ENCODE assay signal across 11 mouse cellular contexts in the genomic region with DNA sequence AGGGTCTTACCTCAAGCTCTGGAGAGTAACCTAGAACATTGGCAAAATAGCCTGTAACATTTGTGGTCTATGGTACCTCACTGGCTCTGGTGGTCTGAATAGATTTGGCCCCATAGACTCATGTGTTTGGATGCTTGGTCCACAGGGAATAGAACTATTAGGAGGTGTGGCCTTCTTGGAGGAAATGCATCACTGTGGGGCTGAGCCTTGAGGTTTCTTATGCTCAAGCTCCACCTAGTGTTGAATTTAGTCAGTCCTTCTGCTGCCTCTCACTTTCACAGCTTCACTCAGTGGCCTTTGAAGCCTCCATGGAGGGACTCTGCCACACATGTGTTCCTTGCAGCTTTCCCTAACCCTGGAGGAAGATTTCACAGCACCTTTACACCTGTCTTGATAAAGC.
DNase-seq lines count a peak whose midpoint lies in the region; ATAC-seq and TF ChIP-seq lines count a peak whose summit lies in the region.
"Had no signal": no experiment of that assay in that cellular context is flagged by ENCODE, and none has a peak within 500 bp of the region (broad histone marks: within the 10 kb centered on the region; RNA-seq: fewer than 3 reads in every experiment).

No protein-coding gene starts in this region.

- no peak for ATAC-seq in erythroblast, adult 5-6 weeks (replicated peaks; ENCODE audit: low FRiP score, poor library complexity, severe bottlenecking)

- peak; percentile 6 for DNase-seq in kidney, adult 18-20 months
- DNase-seq in kidney, postnatal 10 days, result no peak
- DNase-seq in embryo, embryonic 9.5 days (ENCODE audit: extremely low spot score), result peak; percentile 15
- DNase-seq in lung, postnatal 36 days, result peak; percentile 34
- no peak for DNase-seq in heart, embryonic 10.5 days (ENCODE audit: low spot score)
- no peak for DNase-seq in ovary, adult 18-20 months (ENCODE audit: low spot score)
- DNase-seq: adrenal gland, postnatal 25 days; liver, embryonic 13.5 days had no signal

- no peaks in the 10 kb centered on the region for H3K4me1 ChIP-seq in E14TG2a.4 (replicated peaks; ENCODE audit: low read depth, low read length)
- H3K4me1 ChIP-seq in heart, embryonic 10.5 days, result no peaks in the 10 kb centered on the region
- H3K4me1 ChIP-seq: heart, embryonic 13.5 days; liver, embryonic 13.5 days had no signal

- no peaks in the 10 kb centered on the region for H3K9me3 ChIP-seq in E14TG2a.4 (ENCODE audit: low read length)
- H3K9me3 ChIP-seq in heart, embryonic 10.5 days, result no peaks in the 10 kb centered on the region
- H3K9me3 ChIP-seq: heart, embryonic 13.5 days; liver, embryonic 13.5 days had no signal

- TF ChIP-seq CTCF in E14TG2a.4 (conservative IDR thresholded peaks at IDR 0.05; ENCODE audit: low read length), result 0 out of 2 replicates have a peak, but pooled peaks have one; percentile 19

- no peak overlapping the region for H3K27ac ChIP-seq in heart, embryonic 10.5 days
- H3K27ac ChIP-seq: heart, embryonic 13.5 days; liver, embryonic 13.5 days had no signal

- H3K4me3 ChIP-seq in E14TG2a.4 (replicated peaks; ENCODE audit: low read length), result no peak overlapping the region
- no peak overlapping the region for H3K4me3 ChIP-seq in heart, embryonic 10.5 days
- H3K4me3 ChIP-seq: heart, embryonic 13.5 days; liver, embryonic 13.5 days had no signal

- H3K27me3 ChIP-seq in E14TG2a.4 (ENCODE audit: insufficient read depth, low read length), result no peaks in the 10 kb centered on the region
- H3K27me3 ChIP-seq in heart, embryonic 10.5 days (ENCODE audit: insufficient read depth, poor library complexity, severe bottlenecking), result no peaks in the 10 kb centered on the region
- H3K27me3 ChIP-seq: heart, embryonic 13.5 days; liver, embryonic 13.5 days had no signal

- no peaks in the 10 kb centered on the region for H3K36me3 ChIP-seq in E14TG2a.4 (ENCODE audit: insufficient read depth, low read length)
- no peaks in the 10 kb centered on the region for H3K36me3 ChIP-seq in heart, embryonic 10.5 days
- H3K36me3 ChIP-seq: heart, embryonic 13.5 days; liver, embryonic 13.5 days had no signal

Comparison
In these comparisons a context has a peak if more than half of its experiments do, and no peak if none do; other contexts are left out.
1. DNase-seq: peak in kidney, adult 18-20 months (single experiment), embryo, embryonic 9.5 days (single experiment) and lung, postnatal 36 days (single experiment); none in kidney, postnatal 10 days (single experiment), heart, embryonic 10.5 days (single experiment) and ovary, adult 18-20 months (single experiment).